Mouse (Mus musculus): ENCODE results near the gene Arhgap1. TPM values are rescaled to one million over a fixed set of nuclear protein-coding genes. Genes with fewer than 3 reads are reported as not detected.

Gene Arhgap1
- total and polyA plus RNA-seq, 2 experiments from 2014 or later: 76.5 to 85.7 TPM

DNA sequence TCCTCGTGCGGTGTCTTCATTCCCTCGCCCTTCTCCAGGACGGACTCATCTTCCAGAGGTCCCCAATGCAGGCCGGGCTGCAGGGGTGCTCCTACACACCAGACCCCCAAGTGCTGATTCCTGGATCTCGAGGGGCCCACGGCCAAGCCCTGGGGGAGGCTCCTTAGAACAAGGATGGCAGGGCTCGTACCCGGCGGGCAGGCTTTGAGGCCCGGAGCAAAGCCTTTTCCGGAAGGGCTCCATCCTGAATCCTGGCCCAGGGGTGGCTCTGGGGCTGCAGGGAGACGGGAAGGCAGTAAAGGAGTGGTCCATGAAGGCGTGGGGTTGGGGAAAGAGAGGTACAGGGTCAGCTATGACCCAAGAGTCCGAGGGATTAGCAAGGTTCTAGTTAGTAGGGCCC, 508 bp upstream of the Arhgap1 start:
- Histone ChIP-seq H3K27me3 (ENCODE audit: control insufficient read depth, insufficient read depth, low read length) (no peaks in the 10 kb centered on the region), H3K36me3 (replicated peaks; ENCODE audit: control insufficient read depth, insufficient read depth, low read length) (peaks cover 40% of the 10 kb centered on the region), H3K4me3 (ENCODE audit: low read depth, low read length) (peak overlapping the region; percentile 97), H3K27ac (ENCODE audit: low read depth) (peak overlapping the region; percentile 95), H3K4me2 (ENCODE audit: low read depth, low read length) (peak overlapping the region; percentile 93), H3K4me1 (ENCODE audit: control insufficient read depth, insufficient read depth) (peaks cover 31% of the 10 kb centered on the region), H3K9ac (replicated peaks; ENCODE audit: low read depth, low read length) (peak overlapping the region; percentile 83), H3K9me3 (replicated peaks; ENCODE audit: control insufficient read depth, low read length) (no peaks in the 10 kb centered on the region)
- 1% methylated on average over 15 of the region's 15 CpGs for WGBS
- DNase-seq (ENCODE audit: low spot score) (no peak), ATAC-seq (ENCODE audit: insufficient read depth, low read depth) (no peak)
- TF ChIP-seq EP300 (IDR thresholded peaks at IDR 0.05; ENCODE audit: low read depth) (no peak), CTCF (IDR thresholded peaks at IDR 0.05; ENCODE audit: low read depth) (no peak)

DNA sequence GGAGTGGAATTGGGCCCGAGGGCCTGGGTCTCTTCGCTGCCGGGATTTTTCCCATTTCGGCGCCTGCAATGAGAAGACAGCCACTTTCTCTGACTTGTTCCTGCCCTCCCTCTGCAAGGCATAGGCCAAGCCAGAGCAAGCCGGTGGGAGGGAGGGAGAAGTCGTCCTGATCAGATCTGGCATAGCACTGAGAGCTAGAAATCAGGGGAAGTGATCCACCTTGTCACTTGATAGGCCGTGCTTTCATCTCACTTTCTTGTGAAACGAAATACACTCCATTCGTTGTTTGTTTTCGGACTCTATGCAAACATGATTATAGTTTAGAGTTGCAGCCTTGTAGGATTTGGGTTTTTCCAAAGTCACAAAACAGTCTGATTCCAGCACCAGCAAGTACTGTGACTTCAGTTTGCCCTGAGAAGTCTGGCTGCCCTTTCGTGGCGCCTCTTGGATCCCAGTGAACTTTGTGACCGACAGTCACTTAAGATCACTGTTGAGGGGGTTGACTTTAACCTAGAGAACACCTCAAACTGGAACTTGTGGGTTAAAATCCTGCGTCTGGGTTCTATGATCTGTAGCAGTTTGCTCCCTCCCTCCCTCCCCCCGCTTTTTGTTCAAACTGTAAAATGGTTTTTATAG, 818 bp downstream of the Arhgap1 start:
- ATAC-seq (ENCODE audit: insufficient read depth, low read depth): peak; percentile 45
- Histone ChIP-seq H3K36me3 (replicated peaks; ENCODE audit: control insufficient read depth, insufficient read depth, low read length) (peaks cover 40% of the 10 kb centered on the region), H3K27me3 (ENCODE audit: control insufficient read depth, insufficient read depth, low read length) (no peaks in the 10 kb centered on the region), H3K4me2 (ENCODE audit: low read depth, low read length) (peak overlapping the region; percentile 93), H3K27ac (ENCODE audit: low read depth) (peak overlapping the region; percentile 96), H3K9ac (replicated peaks; ENCODE audit: low read depth, low read length) (peak overlapping the region; percentile 83), H3K4me1 (ENCODE audit: control insufficient read depth, insufficient read depth) (peaks cover 38% of the 10 kb centered on the region), H3K4me3 (ENCODE audit: low read depth, low read length) (peak overlapping the region; percentile 97), H3K9me3 (replicated peaks; ENCODE audit: control insufficient read depth, low read length) (no peaks in the 10 kb centered on the region)
- 7% methylated on average over 16 of the region's 16 CpGs for WGBS
- no peak for DNase-seq (ENCODE audit: low spot score)
- TF ChIP-seq EP300 (IDR thresholded peaks at IDR 0.05; ENCODE audit: low read depth): no peak
- TF ChIP-seq CTCF (IDR thresholded peaks at IDR 0.05; ENCODE audit: low read depth): no peak

DNA sequence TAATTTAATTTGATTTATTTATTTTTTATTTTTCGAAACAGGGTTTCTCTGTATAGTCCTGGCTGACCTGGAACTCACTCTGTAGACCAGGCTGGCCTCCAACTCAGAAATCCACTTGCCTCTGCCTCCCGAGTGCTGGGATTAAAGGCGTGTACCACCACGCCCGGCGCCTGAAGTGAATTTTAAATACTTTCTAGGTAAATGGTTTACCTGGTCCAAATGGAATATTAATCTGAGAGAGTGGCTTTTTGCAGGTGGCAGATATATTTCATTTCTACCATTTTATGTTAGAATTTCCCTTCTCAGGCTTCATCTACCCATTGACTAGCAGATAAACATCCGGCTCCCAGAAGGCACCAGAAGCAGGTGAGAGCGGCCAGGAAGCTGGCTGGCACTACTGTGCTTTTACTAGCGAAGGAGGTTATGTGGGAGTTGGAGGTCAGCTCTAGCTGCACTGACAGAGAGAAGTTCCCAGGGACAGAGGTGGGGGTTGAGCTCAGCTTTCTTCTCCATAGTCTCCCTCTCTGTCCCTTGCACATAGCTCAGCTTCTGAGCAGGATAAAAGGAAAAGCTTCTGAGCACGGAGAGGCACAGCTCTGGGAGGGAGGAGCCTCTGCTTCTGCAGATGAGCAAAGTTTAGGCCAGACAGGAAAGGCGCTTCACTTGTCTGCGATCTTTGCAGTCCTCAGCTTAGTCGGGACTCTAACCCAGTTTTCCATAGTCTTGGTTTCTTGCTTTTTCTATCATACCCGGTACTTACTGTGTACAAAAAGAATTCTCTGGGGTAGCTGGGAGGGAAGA, 2.0 kb downstream of the Arhgap1 start:
- Histone ChIP-seq H3K4me1 (ENCODE audit: control insufficient read depth, insufficient read depth) (peaks cover 50% of the 10 kb centered on the region), H3K4me2 (ENCODE audit: low read depth, low read length) (peak overlapping the region; percentile 29; the same call in 1 of the 2 replicates), H3K9me3 (replicated peaks; ENCODE audit: control insufficient read depth, low read length) (no peaks in the 10 kb centered on the region), H3K36me3 (replicated peaks; ENCODE audit: control insufficient read depth, insufficient read depth, low read length) (peaks cover 34% of the 10 kb centered on the region), H3K4me3 (ENCODE audit: low read depth, low read length) (no peak overlapping the region), H3K9ac (replicated peaks; ENCODE audit: low read depth, low read length) (no peak overlapping the region; the same call in 1 of the 2 replicates), H3K27ac (ENCODE audit: low read depth) (peak overlapping the region; percentile 64; the same call in 1 of the 2 replicates), H3K27me3 (ENCODE audit: control insufficient read depth, insufficient read depth, low read length) (no peaks in the 10 kb centered on the region)
- no peak for TF ChIP-seq EP300 (IDR thresholded peaks at IDR 0.05; ENCODE audit: low read depth)
- TF ChIP-seq CTCF (IDR thresholded peaks at IDR 0.05; ENCODE audit: low read depth): no peak
- DNase-seq (ENCODE audit: low spot score): no peak
- ATAC-seq (ENCODE audit: insufficient read depth, low read depth): no peak
- 61% methylated on average over 14 of the region's 14 CpGs for WGBS

DNA sequence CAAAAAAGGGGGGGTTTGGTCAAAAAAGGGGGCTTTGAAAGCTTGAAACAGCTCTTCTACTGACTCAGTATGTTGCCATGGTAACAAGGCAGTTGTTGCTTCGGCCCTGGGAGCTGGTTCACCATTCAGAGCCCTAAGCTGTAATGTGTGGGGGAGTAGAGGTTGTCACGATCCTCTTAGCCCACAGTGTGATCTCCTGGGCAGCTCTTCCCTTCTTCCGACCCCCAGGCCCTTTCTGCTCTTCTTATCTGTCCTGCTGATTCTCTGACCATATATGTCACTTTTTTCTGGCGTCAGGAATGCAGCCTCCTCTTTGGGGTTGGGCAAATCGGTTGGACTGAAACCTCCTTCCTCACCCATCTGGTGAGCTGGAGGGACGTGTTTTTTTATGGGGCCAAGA, 3.2 kb downstream of the Arhgap1 start:
- H3K9me3 ChIP-seq (replicated peaks; ENCODE audit: control insufficient read depth, low read length): no peaks in the 10 kb centered on the region
- H3K4me3 ChIP-seq (ENCODE audit: low read depth, low read length): no peak overlapping the region
- 20% methylated on average over 6 of the region's 6 CpGs for WGBS
- ATAC-seq (ENCODE audit: insufficient read depth, low read depth): no peak
- no peak for TF ChIP-seq CTCF (IDR thresholded peaks at IDR 0.05; ENCODE audit: low read depth)
- 0 out of 2 replicates have a peak overlapping the region, but pooled peaks have one; percentile 34 for H3K9ac ChIP-seq (replicated peaks; ENCODE audit: low read depth, low read length)
- peaks cover 34% of the 10 kb centered on the region for H3K36me3 ChIP-seq (replicated peaks; ENCODE audit: control insufficient read depth, insufficient read depth, low read length)
- no peaks in the 10 kb centered on the region for H3K27me3 ChIP-seq (ENCODE audit: control insufficient read depth, insufficient read depth, low read length)
- peak overlapping the region; percentile 64 for H3K27ac ChIP-seq (ENCODE audit: low read depth)
- H3K4me1 ChIP-seq (ENCODE audit: control insufficient read depth, insufficient read depth): peaks cover 53% of the 10 kb centered on the region
- no peak overlapping the region; the same call in 1 of the 2 replicates for H3K4me2 ChIP-seq (ENCODE audit: low read depth, low read length)
- DNase-seq (ENCODE audit: low spot score): peak; percentile 43

DNA sequence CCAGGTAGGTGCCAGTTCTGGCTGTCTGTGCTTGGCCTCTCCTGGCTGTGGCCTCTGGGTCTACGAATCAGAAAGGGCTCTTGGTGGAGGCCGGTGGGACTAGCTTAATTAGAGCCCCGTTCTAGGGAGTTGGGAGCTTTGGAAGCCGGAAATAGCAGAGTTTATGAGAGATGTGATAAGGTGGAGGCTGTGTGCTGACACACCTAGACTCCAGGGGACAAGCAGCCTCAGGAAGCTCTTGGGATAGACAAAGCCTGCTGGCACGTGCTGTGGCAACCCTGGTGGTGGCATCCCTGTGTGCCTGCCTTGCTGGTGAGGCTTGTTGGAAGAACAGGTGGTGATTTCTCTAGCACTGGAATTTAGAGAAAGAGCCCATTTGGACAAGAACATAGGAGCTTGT, 5.7 kb downstream of the Arhgap1 start:
- DNase-seq (ENCODE audit: low spot score) (peak; percentile 10), ATAC-seq (ENCODE audit: insufficient read depth, low read depth) (0 out of 2 replicates have a peak, but pooled peaks have one; percentile 3)
- Histone ChIP-seq H3K36me3 (replicated peaks; ENCODE audit: control insufficient read depth, insufficient read depth, low read length) (peaks cover 57% of the 10 kb centered on the region), H3K4me1 (ENCODE audit: control insufficient read depth, insufficient read depth) (peaks cover 53% of the 10 kb centered on the region), H3K9ac (replicated peaks; ENCODE audit: low read depth, low read length) (no peak overlapping the region; the same call in 1 of the 2 replicates), H3K27me3 (ENCODE audit: control insufficient read depth, insufficient read depth, low read length) (no peaks in the 10 kb centered on the region), H3K4me2 (ENCODE audit: low read depth, low read length) (no peak overlapping the region; the same call in 1 of the 2 replicates), H3K27ac (ENCODE audit: low read depth) (peak overlapping the region; percentile 77), H3K9me3 (replicated peaks; ENCODE audit: control insufficient read depth, low read length) (no peaks in the 10 kb centered on the region), H3K4me3 (ENCODE audit: low read depth, low read length) (no peak overlapping the region)
- WGBS: 39% methylated on average over 5 of the region's 5 CpGs
- TF ChIP-seq EP300 (IDR thresholded peaks at IDR 0.05; ENCODE audit: low read depth): no peak
- no peak for TF ChIP-seq CTCF (IDR thresholded peaks at IDR 0.05; ENCODE audit: low read depth)

Measured in heart, postnatal 0 days (tissue).